Mouse (Mus musculus): ENCODE results near the gene Tmem269.

Tmem269 gene

GRCm38 (mm10) chr4:119181456-119181855 lies 36.6 kb downstream of the Tmem269 start:
- no peak for DNase-seq (ENCODE audit: low spot score in 2 of 2)

DNA sequence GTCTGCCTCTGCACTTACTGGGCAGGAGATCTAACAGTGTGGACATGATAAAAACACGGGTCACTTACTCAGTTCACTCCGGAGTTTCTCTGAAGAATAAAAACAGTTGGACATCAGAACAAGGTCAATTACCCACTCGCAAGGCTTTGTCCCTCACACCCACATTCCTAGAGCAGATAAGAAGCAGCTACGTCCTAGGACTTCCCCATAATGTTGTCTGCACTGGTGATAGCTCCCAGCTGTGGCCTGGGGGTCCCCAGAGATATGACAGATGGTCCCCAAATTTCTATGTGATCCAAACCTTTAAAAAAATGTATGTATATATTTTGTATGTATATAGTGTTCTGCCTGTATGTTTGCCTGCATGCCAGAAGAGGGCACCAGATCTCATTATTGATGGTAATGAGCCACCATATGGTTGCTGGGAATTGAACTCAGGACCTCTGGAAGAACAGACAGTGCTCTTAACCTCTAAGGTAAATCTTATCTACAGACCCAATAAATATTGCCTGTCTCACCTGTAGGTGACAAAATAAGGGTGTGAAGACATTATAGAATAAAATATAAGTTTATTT lies 37.8 kb downstream of the Tmem269 start:
- no peak for DNase-seq (ENCODE audit: low spot score in 2 of 2)

DNA sequence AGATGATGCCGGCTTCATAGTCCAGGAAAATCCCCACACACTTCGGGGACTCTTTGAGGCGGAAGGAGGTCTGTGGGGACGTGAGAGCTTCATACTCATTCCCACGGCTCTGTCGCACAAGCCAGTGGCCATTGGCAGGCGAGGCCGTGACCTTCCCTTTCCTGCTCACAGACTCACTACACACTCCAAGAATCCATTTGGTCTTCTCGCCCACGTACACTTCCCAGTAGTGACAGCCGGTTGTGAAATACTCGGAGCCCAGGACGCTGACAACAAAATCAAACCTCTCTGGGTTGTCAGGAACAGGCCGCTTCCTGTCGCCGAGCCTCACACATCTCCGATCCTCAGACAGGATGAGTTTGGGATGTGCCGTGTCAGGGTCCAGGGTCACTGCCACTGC lies 39.7 kb downstream of the Tmem269 start:
- DNase-seq (ENCODE audit: low spot score in 2 of 2) = no peak

GRCm38 (mm10) chr4:119177702-119178101 lies 40.3 kb downstream of the Tmem269 start:
- no peak for DNase-seq (ENCODE audit: low spot score in 2 of 2)

GRCm38 (mm10) chr4:119173851-119174453 lies 44.1 kb downstream of the Tmem269 start, which contains the start of gene Zfp691:
Zfp691 (minus strand) TSS chr4:119174195.
- DNase-seq (ENCODE audit: low spot score in 2 of 2) = peak; percentile 88 to 92

DNA sequence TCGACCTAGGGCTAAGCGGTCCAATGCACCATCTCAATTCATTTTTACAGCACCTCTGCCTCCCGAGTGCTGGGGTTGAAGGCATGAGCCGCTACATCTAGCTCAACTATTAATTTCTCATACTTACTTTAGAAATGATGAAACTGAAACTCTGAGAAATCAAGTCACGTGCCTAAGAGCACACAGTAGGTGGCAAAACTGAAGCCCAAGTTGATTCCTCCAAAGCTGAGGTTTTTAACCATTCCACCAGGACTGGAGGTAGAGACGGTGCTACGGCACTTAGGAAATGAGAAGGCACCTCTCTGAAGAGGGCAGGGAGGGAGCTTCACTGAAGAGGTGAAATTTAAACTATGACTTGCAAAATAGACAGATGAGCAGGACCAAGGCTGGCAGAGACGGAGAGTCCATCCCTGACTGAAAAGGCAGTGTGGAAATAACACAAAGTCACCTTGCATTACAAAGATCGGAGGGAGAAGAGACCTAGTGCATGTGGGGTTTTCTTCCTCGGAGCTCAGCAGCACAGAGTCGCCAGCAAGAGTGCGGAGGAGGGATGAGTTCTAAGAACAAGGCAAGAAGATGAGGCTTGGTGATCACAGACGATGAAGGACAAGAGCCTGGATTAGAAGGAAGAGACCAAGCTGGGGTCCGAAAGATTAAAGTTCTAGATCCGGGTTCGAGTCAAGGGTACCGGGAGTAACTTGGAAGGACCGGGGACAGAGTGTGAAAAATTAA lies 44.9 kb downstream of the Tmem269 start:
- DNase-seq (ENCODE audit: low spot score in 2 of 2) = no peak

DNA sequence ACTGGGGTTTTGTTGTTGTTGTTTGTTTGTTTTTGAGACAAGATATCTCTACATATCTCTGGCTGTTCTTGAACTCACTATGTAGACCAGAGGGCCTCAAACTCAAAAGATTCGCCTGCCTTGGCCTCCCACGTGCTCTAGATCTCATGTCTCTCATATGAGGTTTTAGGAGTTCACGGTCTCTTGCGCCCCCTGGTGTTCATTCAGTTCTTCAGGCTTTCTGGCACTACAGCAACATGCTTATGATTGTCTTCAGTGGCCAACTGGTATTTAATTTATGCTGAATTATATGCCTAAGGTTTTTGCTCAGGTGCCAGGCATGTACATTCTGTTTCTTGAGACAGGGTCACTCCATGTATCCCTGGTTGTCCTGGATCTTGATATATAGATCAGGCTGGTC lies 50.4 kb downstream of the Tmem269 start:
- DNase-seq (ENCODE audit: low spot score in 2 of 2) = peak; percentile 60 to 64

- DNase-seq (ENCODE audit: low spot score in 2 of 2) = no peak
Measured at GRCm38 (mm10) chr4:119167068-119167467, 50.9 kb downstream of the Tmem269 start.

DNA sequence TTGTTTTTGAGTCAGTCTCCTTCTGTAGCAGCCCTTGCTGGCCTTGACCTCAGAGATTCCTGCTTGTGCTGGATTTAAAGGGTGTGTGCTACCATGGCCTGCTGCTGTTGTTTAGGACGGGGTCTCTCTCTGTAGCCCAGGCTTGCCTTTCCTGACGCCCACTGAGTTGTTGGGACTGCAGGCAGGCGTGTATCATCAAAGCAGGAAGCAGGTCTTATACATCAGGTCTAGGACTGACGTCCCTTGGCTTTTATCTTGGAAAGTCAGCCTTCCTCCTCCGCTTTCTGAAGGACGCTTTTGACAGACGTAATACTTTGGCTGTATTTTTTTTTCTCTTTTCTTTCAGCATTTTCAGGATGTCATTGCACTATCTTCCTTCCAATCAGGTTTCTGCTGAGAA lies 52.1 kb downstream of the Tmem269 start:
- DNase-seq (ENCODE audit: low spot score in 2 of 2) = no peak

DNA sequence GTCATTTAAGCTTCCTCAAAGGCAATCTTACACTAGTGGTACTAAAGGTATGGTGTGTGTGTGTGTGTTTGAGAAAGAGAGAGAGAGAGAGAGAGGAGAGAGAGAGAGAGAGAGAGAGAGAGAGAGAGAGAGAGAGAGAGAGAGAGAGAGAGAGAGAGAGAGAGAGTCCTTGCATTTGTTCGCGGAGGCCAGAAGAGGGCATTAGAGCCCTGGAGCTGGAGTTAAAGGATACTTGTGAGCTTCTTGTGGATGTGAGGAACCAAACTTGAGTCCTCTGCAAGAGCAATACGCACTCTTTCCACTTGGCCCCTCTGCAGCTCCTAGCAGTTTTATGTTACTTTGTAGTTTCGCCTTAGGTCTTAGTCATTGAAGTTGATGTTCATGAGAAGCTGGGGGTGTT lies 55.0 kb downstream of the Tmem269 start:
- no peak for DNase-seq (ENCODE audit: low spot score in 2 of 2)

DNA sequence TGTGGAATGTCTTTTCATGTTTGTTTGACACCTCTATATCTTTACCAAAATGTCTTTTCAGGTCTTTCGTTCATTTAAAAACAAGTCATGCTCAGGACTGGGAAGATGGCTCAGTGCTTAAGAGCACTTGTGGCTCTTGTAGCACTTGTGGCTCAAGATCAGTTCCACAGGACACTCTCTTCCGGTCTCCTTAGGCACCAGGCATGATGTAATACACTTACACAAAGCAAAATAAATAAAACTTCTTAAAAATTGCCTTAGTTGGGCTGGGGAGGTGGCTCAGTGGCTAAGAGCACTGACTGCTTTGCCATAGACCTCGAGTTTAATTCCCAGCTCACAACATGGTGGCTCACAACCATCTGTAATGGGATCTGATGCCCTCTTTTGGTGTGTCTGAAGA lies 56.7 kb downstream of the Tmem269 start:
- DNase-seq (ENCODE audit: low spot score in 2 of 2) = no peak

DNA sequence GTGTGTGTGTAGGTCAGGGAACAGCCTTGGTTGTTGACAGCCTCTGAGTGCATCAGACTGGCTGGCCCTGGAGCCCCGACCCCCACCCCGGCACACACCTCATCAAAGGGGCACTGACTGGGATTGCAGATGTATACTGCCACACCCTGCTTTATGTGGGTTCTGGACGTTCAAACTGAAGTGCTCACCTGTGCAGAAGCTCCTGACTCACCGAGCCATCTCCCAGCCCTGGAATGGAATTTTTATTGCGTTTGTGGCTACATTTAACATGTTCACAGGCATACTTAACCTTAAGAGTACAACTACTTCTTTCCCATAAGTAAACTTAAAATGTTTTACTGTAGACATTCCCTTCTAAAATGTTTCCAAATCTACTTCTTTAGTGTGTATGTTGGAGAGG lies 60.1 kb downstream of the Tmem269 start:
- DNase-seq (ENCODE audit: low spot score in 2 of 2) = no peak

- peak in 1 of 2 experiments; percentile 47 for DNase-seq (ENCODE audit: low spot score in 2 of 2)
Measured at GRCm38 (mm10) chr4:119157186-119157585, 60.8 kb downstream of the Tmem269 start.
